Mouse (Mus musculus) neutrophil, adult 83 days (primary cell): ENCODE data around the gene Trim60. TPM values are rescaled to one million over a fixed set of nuclear protein-coding genes. Genes with fewer than 3 reads are reported as not detected.

Experiments used
- total RNA-seq, 2 experiments: library from RNA; stranded (reverse); gene quantifications; one replicate each; pipeline ENCODE4 v1.2.4; 2023

Gene Trim60
- not detected for total RNA-seq

DNA sequence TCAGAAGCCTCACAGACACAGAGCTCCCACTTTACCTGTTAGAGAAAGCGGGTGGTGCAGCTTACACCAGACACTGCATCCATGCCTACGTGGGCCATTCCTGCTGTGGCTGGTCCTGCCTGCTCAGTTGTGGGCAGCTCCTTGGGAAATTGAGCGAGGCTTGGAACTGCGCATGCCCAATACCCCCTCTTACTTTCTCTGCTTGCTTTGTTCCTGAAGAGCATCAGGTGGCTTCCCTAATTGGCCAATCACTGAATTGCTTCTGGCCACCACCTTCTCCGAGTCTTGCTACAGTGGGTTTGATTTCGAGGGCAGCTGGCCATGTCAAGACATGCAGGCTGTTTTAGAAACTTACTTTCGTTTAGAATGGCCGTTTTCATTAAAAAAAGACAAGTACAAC is at the start of gene Trim60, which contains the start of gene Trim61:
Trim60 (minus strand) TSS at position 162 of the 400 bp plus-strand sequence.
Trim61 (minus strand) TSS at position 101 of the 400 bp plus-strand sequence.

DNA sequence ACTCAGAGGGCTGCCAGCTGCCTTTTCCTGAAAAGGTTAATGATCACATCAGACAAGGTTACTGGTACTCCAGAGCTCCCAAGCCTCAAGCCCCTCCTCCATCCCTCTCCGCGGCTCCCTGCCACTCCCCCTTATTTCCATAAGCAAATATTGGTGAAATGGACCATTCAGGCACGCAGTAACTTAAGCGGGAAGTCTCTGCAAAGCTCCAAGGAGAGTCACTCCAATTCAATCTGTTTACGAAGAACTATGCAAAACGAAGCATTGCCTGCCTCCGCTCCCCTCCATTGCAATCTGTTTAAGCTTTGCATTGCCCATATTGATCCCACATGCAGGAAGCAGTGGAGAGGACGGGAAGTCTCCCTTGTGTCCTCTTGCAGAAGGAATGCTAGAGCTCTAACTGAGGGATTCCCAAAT is 18.7 kb upstream of the Trim60 start, which contains the start of gene Apela:
Apela (minus strand) TSS at position 220 of the 417 bp plus-strand sequence.

DNA sequence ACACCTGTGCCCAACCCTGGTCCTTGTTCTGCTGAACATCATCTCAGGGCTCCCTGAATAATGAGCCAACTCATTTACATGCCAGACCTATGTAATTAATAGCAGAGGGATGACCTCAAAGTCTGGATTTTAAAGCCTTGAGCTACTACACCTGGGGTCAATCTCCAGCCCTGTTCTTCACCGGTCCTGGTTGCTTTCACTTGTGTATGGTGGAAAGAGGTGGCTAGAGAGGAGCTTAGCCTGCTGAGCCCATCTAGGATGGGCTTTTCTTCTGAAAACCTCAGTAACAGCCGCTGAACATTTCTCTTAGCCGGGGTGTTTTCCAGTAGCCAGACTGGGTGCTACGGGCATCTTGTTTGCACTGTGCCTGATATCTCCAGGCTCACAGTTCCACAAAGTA is 30.7 kb downstream of the Trim60 start, which contains the start of gene Trim75:
Trim75 (minus strand) TSS at position 101 of the 400 bp plus-strand sequence.

Other genes with a start within 250 kb of the Trim60 start
- gene Klhl2, start 168.6 kb downstream of the Trim60 start, total RNA-seq, result 10 to 100 TPM; 38.7 to 61.9 TPM
- 10 to 100 TPM; 23.4 to 26.8 TPM for gene Tmem192, start 71.4 kb downstream of the Trim60 start, total RNA-seq
- not detected for gene Trim75, start 30.8 kb downstream of the Trim60 start, total RNA-seq
- not detected for gene Trim61, start 61 bp downstream of the Trim60 start, total RNA-seq
- not detected for gene Apela, start 18.8 kb upstream of the Trim60 start, total RNA-seq
- gene Gm10663, start 56.4 kb upstream of the Trim60 start, total RNA-seq, result not detected
- gene BC030870, start 111.0 kb upstream of the Trim60 start, total RNA-seq, result not detected